Mouse (Mus musculus) stomach, postnatal 0 days (tissue): Measurements from ENCODE around the gene 4930402F06Rik. TPM values are rescaled to one million over a fixed set of nuclear protein-coding genes. Genes with fewer than 3 reads are reported as not detected.

Experiments
- ATAC-seq: fragments of 200-750 bp; cut with Nextera tagmentation; 2 replicates; pipeline ENCODE4 v1.8.0; 2017; ENCODE audit not compliant: low FRiP score, low TSS enrichment
- DNase-seq: peaks from one replicate; pipeline ENCODE4 v3.0.0-alpha.2; 2016; ENCODE audit warnings: low spot score
- H3K27ac ChIP-seq: fragments of 300-500 bp; sonication (generic); replicated peaks from 2 replicates; pipeline ENCODE4 v1.5.1; 2014; ENCODE audit warnings: mild to moderate bottlenecking, control low read depth
- H3K27me3 ChIP-seq: fragments of 300-500 bp; sonication (generic); 2 replicates; pipeline ENCODE4 v1.6.1; 2014; ENCODE audit warnings: low read length; ENCODE audit not compliant: control insufficient read depth, insufficient read depth
- H3K36me3 ChIP-seq: fragments of 300-500 bp; sonication (generic); 2 replicates; pipeline ENCODE4 v1.6.1; 2014; ENCODE audit warnings: low read length, mixed read lengths; ENCODE audit not compliant: control insufficient read depth, insufficient read depth
- H3K4me1 ChIP-seq: fragments of 300-500 bp; sonication (generic); replicated peaks from 2 replicates; pipeline ENCODE4 v1.6.1; 2014; ENCODE audit warnings: antibody characterized with exemption; ENCODE audit not compliant: control insufficient read depth, insufficient read depth
- H3K4me2 ChIP-seq: fragments of 300-500 bp; sonication (generic); replicated peaks from 2 replicates; pipeline ENCODE4 v1.6.1; 2014; ENCODE audit warnings: low read depth, mild to moderate bottlenecking, control low read depth, moderate library complexity
- H3K4me3 ChIP-seq: fragments of 300-500 bp; sonication (generic); 2 replicates; pipeline ENCODE4 v1.5.1; 2014; ENCODE audit warnings: low read depth, low read length, control low read depth
- H3K9ac ChIP-seq: fragments of 300-500 bp; sonication (generic); 2 replicates; pipeline ENCODE4 v1.6.1; 2014; ENCODE audit warnings: mild to moderate bottlenecking, low read length, control low read depth, mixed read lengths
- H3K9me3 ChIP-seq: fragments of 300-500 bp; sonication (generic); 2 replicates; pipeline ENCODE4 v1.6.1; 2016; ENCODE audit warnings: low read length; ENCODE audit not compliant: control insufficient read depth
- CTCF ChIP-seq: IDR thresholded peaks from 2 replicates; pipeline ENCODE4 v1.5.1; 2016; ENCODE audit warnings: antibody characterized with exemption, low read depth, mild to moderate bottlenecking, moderate library complexity
- EP300 ChIP-seq: optimal IDR thresholded peaks from 2 replicates; pipeline ENCODE3; 2016; ENCODE audit warnings: antibody characterized with exemption
- WGBS: fragments of 180-500 bp; shearing (Covaris S2); extraction: QIAGEN DNeasy Blood & Tissue Kit; methylation state at CpG from one replicate; pipeline ENCODE4 v1.1.7; 2014; 5-methylcytosine and 5-hydroxymethylcytosine counted together
- polyA plus RNA-seq: library from polyadenylated mRNA; unstranded; fragments of >200 nt; fragmentation: Nextera tagmentation; extraction: Ambion mirVana; gene quantifications from 2 replicates; pipeline ENCODE4 v1.2.1, GENCODE M21; 2015

Gene 4930402F06Rik
- not detected in 2 replicates for polyA plus RNA-seq

DNA sequence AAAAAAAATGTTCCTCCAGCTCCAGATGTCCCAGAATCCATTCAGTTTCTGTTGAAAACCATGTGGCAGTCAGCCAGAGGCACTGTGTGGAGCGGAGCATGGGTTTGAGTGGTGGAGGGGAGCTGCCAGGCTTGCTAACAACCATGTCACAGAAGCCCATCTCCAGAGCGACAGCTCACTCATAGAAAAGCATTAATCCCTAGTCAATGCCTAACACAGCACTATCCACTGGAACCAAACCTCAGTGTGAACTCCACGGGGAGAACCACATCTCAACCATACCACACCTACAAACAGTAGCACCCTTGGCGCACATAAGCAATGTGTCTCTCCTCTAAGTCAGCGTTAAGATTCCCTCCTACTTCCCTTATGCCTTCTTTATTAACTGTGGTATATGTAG is at the start of gene 4930402F06Rik:
Gene 4930402F06Rik (minus strand): TSS at position 80 of the 400 bp plus-strand sequence.
- WGBS: 53% methylated on average over 5 of the region's 5 CpGs
- 0 out of 2 replicates have a peak, but pooled peaks have one; percentile 26 for ATAC-seq
- DNase-seq: peak; percentile 11

DNA sequence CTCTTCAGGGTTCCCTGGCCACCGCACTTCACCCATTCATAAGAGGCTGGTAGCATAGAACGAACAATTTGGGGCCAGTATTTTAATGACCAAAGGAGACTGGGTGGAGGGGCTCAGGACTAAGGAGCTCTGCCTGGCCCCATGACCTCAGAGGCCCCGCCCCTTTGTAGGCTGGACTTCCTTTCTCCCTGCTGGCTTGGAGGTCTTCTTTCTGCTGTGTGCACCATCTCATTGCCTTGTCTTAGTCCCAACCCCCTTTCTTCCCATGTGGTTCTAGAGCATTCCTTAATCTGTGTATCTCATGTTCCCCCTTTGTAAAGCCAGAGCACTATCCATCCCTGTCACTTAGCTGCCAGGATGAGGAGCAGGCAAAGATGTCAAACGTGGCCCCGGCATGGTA is 49.3 kb upstream of the 4930402F06Rik start:
- Histone ChIP-seq H3K36me3 (no peaks in the 10 kb centered on the region), H3K27me3 (no peaks in the 10 kb centered on the region), H3K9me3 (no peaks in the 10 kb centered on the region), H3K4me1 (peaks cover 23% of the 10 kb centered on the region), H3K4me2 (no peak overlapping the region), H3K9ac (no peak overlapping the region), H3K4me3 (no peak overlapping the region), H3K27ac (peak overlapping the region; percentile 94)
- no peak for TF ChIP-seq CTCF
- no peak for TF ChIP-seq EP300
- no peak for DNase-seq
- 64% methylated on average over 5 of the region's 5 CpGs for WGBS
- no peak for ATAC-seq

More for the DNA sequence above, at the start of gene 4930402F06Rik:
- TF ChIP-seq CTCF: no peak
- no peak for TF ChIP-seq EP300
- H3K27ac ChIP-seq: 0 out of 2 replicates have a peak within 1 kb of the TSS, but pooled peaks have one; percentile 35
- no peaks in the 10 kb centered on the region for H3K9me3 ChIP-seq
- no peak within 1 kb of the TSS for H3K4me3 ChIP-seq
- H3K36me3 ChIP-seq: 0 out of 2 replicates have a peak, but pooled peaks cover 2% of the 10 kb centered on the region
- 0 out of 2 replicates have a peak, but pooled peaks cover 2% of the 10 kb centered on the region for H3K4me1 ChIP-seq
- no peaks in the 10 kb centered on the region for H3K27me3 ChIP-seq
- H3K9ac ChIP-seq: no peak within 1 kb of the TSS; the same call in 1 of the 2 replicates
- H3K4me2 ChIP-seq: no peak within 1 kb of the TSS; the same call in 1 of the 2 replicates

DNA sequence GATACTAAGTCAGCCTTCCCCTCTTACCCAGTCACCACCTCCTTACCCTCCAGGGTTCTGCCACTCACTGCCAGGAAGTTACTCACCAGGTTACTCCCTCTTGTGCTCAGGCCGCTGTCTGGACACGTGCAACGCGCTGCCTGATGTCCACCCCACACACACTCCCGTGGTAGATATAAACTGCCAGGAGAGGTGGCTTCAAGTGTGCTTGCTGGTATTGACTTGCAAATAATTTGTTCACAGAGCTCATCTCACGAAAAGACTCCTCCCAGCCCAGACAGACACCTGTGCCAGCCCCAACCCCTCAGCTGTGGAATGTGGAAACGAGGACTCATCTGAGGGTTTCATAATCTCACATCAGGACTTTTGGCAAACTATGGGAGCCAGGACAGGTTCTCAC is 48.6 kb upstream of the 4930402F06Rik start:
- Histone ChIP-seq H3K4me3 (no peak overlapping the region), H3K9ac (peak overlapping the region; percentile 52; the same call in 1 of the 2 replicates), H3K27me3 (no peaks in the 10 kb centered on the region), H3K9me3 (no peaks in the 10 kb centered on the region), H3K4me1 (peaks cover 26% of the 10 kb centered on the region), H3K36me3 (no peaks in the 10 kb centered on the region), H3K4me2 (peak overlapping the region; percentile 34; the same call in 1 of the 2 replicates), H3K27ac (peak overlapping the region; percentile 94)
- DNase-seq (no peak), ATAC-seq (peak; percentile 31)
- WGBS: 63% methylated on average over 7 of the region's 7 CpGs
- TF ChIP-seq CTCF (no peak), EP300 (no peak)

DNA sequence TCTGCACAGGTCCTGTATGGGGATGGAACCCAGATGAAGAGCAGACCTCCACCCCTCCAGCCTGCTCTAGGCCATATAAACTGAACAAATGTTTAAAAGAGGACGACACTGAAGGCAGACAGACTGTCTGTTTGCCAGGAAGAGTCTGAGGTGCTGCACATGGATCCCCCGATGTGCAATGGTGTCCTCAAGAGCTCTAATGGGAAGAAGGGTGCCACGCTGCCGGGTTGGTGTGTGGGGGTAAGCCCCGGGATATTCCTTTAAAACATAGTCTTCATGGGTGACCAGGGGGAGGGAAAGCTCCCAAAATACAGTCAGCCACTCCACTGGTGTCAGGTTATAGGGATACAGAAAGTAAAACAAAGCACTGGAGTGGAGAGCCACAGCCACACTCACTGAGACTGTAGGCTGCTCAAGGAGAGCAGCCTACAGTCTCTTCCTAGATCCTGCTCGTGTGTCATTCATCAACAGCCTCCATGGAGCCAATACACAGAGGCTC is 47.8 kb upstream of the 4930402F06Rik start:
- H3K27me3 ChIP-seq: no peaks in the 10 kb centered on the region
- H3K4me1 ChIP-seq: peaks cover 26% of the 10 kb centered on the region
- ATAC-seq: no peak
- no peak overlapping the region for H3K4me3 ChIP-seq
- no peak for DNase-seq
- H3K27ac ChIP-seq: peak overlapping the region; percentile 94
- no peaks in the 10 kb centered on the region for H3K9me3 ChIP-seq
- 55% methylated on average over 6 of the region's 6 CpGs for WGBS
- H3K4me2 ChIP-seq: peak overlapping the region; percentile 34
- TF ChIP-seq CTCF (no peak), EP300 (no peak)
- H3K36me3 ChIP-seq: no peaks in the 10 kb centered on the region
- peak overlapping the region; percentile 52 for H3K9ac ChIP-seq

DNA sequence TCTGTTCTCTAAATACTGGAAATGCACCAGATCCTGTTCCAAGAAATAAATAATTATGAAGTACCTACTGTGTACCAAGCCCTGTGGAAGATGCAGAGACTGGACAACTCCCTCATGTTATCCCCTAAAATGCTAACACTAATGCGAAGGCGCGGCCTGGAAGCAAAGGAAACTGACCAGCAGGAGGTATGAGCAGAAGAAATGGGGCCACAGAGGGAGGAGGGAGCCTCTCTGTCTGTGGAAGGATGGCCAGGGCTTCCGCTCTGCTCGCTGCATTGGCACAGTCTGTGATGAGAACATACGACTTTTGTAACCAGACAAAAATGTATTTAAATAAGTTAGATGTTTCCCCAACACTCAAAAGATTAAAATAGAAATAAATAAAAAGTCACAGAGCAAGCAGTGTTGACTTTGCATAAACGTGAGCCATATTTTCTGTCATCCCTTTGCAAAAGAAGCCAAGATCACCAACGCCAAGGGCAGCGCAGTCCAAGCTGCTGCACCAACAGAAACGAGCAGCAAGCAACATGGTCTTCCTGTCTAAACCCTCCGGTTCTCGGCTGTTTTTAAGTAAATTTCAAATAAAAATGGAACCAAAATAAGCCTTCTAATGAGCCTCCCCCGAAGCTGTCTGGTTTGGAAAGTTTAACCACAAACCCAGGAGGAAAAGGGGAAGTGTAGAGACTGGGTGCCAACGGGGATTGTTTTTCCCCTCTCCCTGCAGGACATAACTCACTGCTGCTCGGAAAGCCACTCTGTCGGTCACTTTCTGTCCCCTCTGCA is 47.2 kb upstream of the 4930402F06Rik start:
- TF ChIP-seq EP300 (no peak), CTCF (peak; percentile 52)
- peak overlapping the region; percentile 34 for H3K4me2 ChIP-seq
- no peak for DNase-seq
- H3K9me3 ChIP-seq: no peaks in the 10 kb centered on the region
- peaks cover 26% of the 10 kb centered on the region for H3K4me1 ChIP-seq
- peak overlapping the region; percentile 52; the same call in 1 of the 2 replicates for H3K9ac ChIP-seq
- ATAC-seq: no peak
- H3K4me3 ChIP-seq: no peak overlapping the region
- WGBS: 33% methylated on average over 16 of the region's 16 CpGs
- no peaks in the 10 kb centered on the region for H3K36me3 ChIP-seq
- H3K27ac ChIP-seq: peak overlapping the region; percentile 94
- no peaks in the 10 kb centered on the region for H3K27me3 ChIP-seq

DNA sequence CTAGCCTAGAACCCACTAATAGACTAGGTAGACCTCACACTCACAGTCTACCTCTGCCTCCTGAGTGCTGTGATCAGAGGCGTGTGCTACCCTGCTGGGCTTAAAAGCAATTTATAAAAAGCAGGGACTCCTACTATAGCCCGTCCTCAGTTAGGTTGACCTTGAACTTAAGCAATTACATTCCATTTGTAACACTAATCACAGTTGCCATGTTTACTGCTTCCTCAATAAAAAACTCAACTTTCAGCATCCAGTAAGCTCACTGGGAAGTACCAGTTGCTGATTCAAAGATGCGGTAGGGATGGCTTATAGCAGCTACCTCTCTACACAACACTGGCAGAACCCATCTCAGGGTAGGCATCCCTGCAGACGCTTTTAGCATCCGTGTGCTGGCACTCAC is 46.4 kb upstream of the 4930402F06Rik start:
- Histone ChIP-seq H3K4me2 (no peak overlapping the region), H3K4me1 (peaks cover 26% of the 10 kb centered on the region), H3K27me3 (no peaks in the 10 kb centered on the region), H3K9ac (no peak overlapping the region), H3K4me3 (no peak overlapping the region), H3K36me3 (no peaks in the 10 kb centered on the region), H3K27ac (peak overlapping the region; percentile 94), H3K9me3 (no peaks in the 10 kb centered on the region)
- no peak for ATAC-seq
- 68% methylated on average over 5 of the region's 5 CpGs for WGBS
- TF ChIP-seq EP300 (no peak), CTCF (no peak)
- DNase-seq: no peak
